Mouse (Mus musculus) heart, postnatal 0 days (tissue): Measurements from ENCODE around the gene Lamtor3. TPM values are rescaled to one million over a fixed set of nuclear protein-coding genes. Genes with fewer than 3 reads are reported as not detected.

Experiments
- ATAC-seq: fragments of 200-750 bp; cut with Nextera tagmentation; 2 replicates; pipeline ENCODE4 v1.8.0; 2017; ENCODE audit warnings: low read depth, moderate number of reproducible peaks, moderate library complexity; ENCODE audit not compliant: insufficient read depth
- DNase-seq: peaks from one replicate; pipeline ENCODE4 v3.0.0-alpha.2; 2016; ENCODE audit warnings: low spot score
- H3K27ac ChIP-seq: fragments of 300-500 bp; sonication (generic); 2 replicates; pipeline ENCODE4 v1.5.1; 2014; ENCODE audit warnings: low read depth, mild to moderate bottlenecking
- H3K27me3 ChIP-seq: fragments of 300-500 bp; sonication (generic); 2 replicates; pipeline ENCODE4 v1.6.1; 2014; ENCODE audit warnings: low read length, mixed read lengths; ENCODE audit not compliant: control insufficient read depth, insufficient read depth
- H3K36me3 ChIP-seq: fragments of 300-500 bp; sonication (generic); replicated peaks from 2 replicates; pipeline ENCODE4 v1.6.1; 2014; ENCODE audit warnings: low read length, mixed read lengths; ENCODE audit not compliant: control insufficient read depth, insufficient read depth
- H3K4me1 ChIP-seq: fragments of 300-500 bp; sonication (generic); 2 replicates; pipeline ENCODE4 v1.6.1; 2014; ENCODE audit warnings: antibody characterized with exemption; ENCODE audit not compliant: control insufficient read depth, insufficient read depth
- H3K4me2 ChIP-seq: fragments of 300-500 bp; sonication (generic); 2 replicates; pipeline ENCODE4 v1.6.1; 2014; ENCODE audit warnings: low read depth, mild to moderate bottlenecking, low read length, moderate library complexity
- H3K4me3 ChIP-seq: fragments of 300-500 bp; sonication (generic); 2 replicates; pipeline ENCODE4 v1.5.1; 2014; ENCODE audit warnings: low read depth, low read length
- H3K9ac ChIP-seq: fragments of 300-500 bp; sonication (generic); replicated peaks from 2 replicates; pipeline ENCODE4 v1.6.1; 2014; ENCODE audit warnings: low read depth, low read length, mixed read lengths
- H3K9me3 ChIP-seq: fragments of 300-500 bp; sonication (generic); replicated peaks from 2 replicates; pipeline ENCODE4 v1.6.1; 2016; ENCODE audit warnings: low read length; ENCODE audit not compliant: control insufficient read depth
- CTCF ChIP-seq: IDR thresholded peaks from 2 replicates; pipeline ENCODE4 v1.5.1; 2016; ENCODE audit warnings: antibody characterized with exemption, control low read depth, low read depth
- EP300 ChIP-seq: IDR thresholded peaks from 2 replicates; pipeline ENCODE4 v1.6.1; 2016; ENCODE audit warnings: antibody characterized with exemption, low read depth
- WGBS: fragments of 180-500 bp; shearing (Covaris S2); extraction: QIAGEN DNeasy Blood & Tissue Kit; methylation state at CpG from one replicate; pipeline ENCODE4 v1.1.7; 2014; 5-methylcytosine and 5-hydroxymethylcytosine counted together
- polyA plus RNA-seq: library from polyadenylated mRNA; unstranded; fragments of >200 nt; fragmentation: Nextera tagmentation; extraction: Ambion mirVana; gene quantifications from 2 replicates; pipeline ENCODE4 v1.2.1, GENCODE M21; 2015
- total RNA-seq: library from RNA; depleted of rRNA; stranded (reverse); fragments of >200 nt; gene quantifications from 2 replicates; pipeline ENCODE4 v1.2.3, GENCODE M21; 2014; ENCODE audit warnings: low replicate concordance

Lamtor3 gene
- total and polyA plus RNA-seq, 2 experiments from 2014 or later: 125 to 137 TPM

- no peak for DNase-seq
- no peaks in the 10 kb centered on the region for H3K9me3 ChIP-seq
- no peaks in the 10 kb centered on the region for H3K27me3 ChIP-seq
- H3K4me3 ChIP-seq: no peak overlapping the region
- TF ChIP-seq EP300 (no peak), CTCF (no peak)
- ATAC-seq: no peak
- H3K27ac ChIP-seq: no peak overlapping the region; the same call in 1 of the 2 replicates
- no peak overlapping the region for H3K4me2 ChIP-seq
- peaks cover 52% of the 10 kb centered on the region for H3K36me3 ChIP-seq
- H3K4me1 ChIP-seq: no peaks in the 10 kb centered on the region
- 63% methylated on average over 3 of the region's 3 CpGs for WGBS
- no peak overlapping the region for H3K9ac ChIP-seq
Observed at GRCm38 (mm10) chr3:137933986-137934385, 15.7 kb downstream of the Lamtor3 start.

GRCm38 (mm10) chr3:137935570-137936525 lies 17.5 kb downstream of the Lamtor3 start:
- TF ChIP-seq EP300 (no peak), CTCF (no peak)
- H3K4me3 ChIP-seq: no peak overlapping the region
- no peaks in the 10 kb centered on the region for H3K9me3 ChIP-seq
- no peak overlapping the region for H3K9ac ChIP-seq
- no peaks in the 10 kb centered on the region for H3K27me3 ChIP-seq
- no peak for ATAC-seq
- DNase-seq: no peak
- WGBS: 67% methylated on average over 5 of the region's 5 CpGs
- H3K4me2 ChIP-seq: no peak overlapping the region
- peaks cover 39% of the 10 kb centered on the region for H3K36me3 ChIP-seq
- H3K4me1 ChIP-seq: peaks cover 7% of the 10 kb centered on the region; the same call in 1 of the 2 replicates
- no peak overlapping the region for H3K27ac ChIP-seq

- Histone ChIP-seq H3K4me1 (peaks cover 13% of the 10 kb centered on the region; the same call in 1 of the 2 replicates), H3K27me3 (no peaks in the 10 kb centered on the region), H3K4me3 (no peak overlapping the region), H3K36me3 (peaks cover 33% of the 10 kb centered on the region), H3K9me3 (no peaks in the 10 kb centered on the region), H3K9ac (no peak overlapping the region), H3K27ac (no peak overlapping the region), H3K4me2 (no peak overlapping the region)
- WGBS: 57% methylated on average over 6 of the region's 6 CpGs
- no peak for DNase-seq
- ATAC-seq: no peak
- TF ChIP-seq EP300 (no peak), CTCF (no peak)
Observed at GRCm38 (mm10) chr3:137936541-137936940, 18.2 kb downstream of the Lamtor3 start.

GRCm38 (mm10) chr3:137938608-137939007 lies 20.3 kb downstream of the Lamtor3 start:
- DNase-seq (peak; percentile 84), ATAC-seq (peak; percentile 54)
- peaks cover 16% of the 10 kb centered on the region; the same call in 1 of the 2 replicates for H3K4me1 ChIP-seq
- H3K4me2 ChIP-seq: peak overlapping the region; percentile 37
- H3K36me3 ChIP-seq: peaks cover 15% of the 10 kb centered on the region; the same call in 1 of the 2 replicates
- no peaks in the 10 kb centered on the region for H3K27me3 ChIP-seq
- TF ChIP-seq EP300: no peak
- peak; percentile 52 for TF ChIP-seq CTCF
- 35% methylated on average over 6 of the region's 6 CpGs for WGBS
- no peak overlapping the region for H3K9ac ChIP-seq
- no peak overlapping the region for H3K27ac ChIP-seq
- peak overlapping the region; percentile 10; the same call in 1 of the 2 replicates for H3K4me3 ChIP-seq
- H3K9me3 ChIP-seq: no peaks in the 10 kb centered on the region

GRCm38 (mm10) chr3:137940757-137941156 lies 22.5 kb downstream of the Lamtor3 start:
- no peak overlapping the region for H3K9ac ChIP-seq
- peaks cover 16% of the 10 kb centered on the region; the same call in 1 of the 2 replicates for H3K4me1 ChIP-seq
- ATAC-seq (peak; percentile 94), DNase-seq (peak; percentile 95)
- H3K36me3 ChIP-seq: peaks cover 5% of the 10 kb centered on the region; the same call in 1 of the 2 replicates
- H3K27ac ChIP-seq: peak overlapping the region; percentile 90
- no peaks in the 10 kb centered on the region for H3K9me3 ChIP-seq
- no peaks in the 10 kb centered on the region for H3K27me3 ChIP-seq
- H3K4me2 ChIP-seq: peak overlapping the region; percentile 33
- H3K4me3 ChIP-seq: no peak overlapping the region
- TF ChIP-seq CTCF (no peak), EP300 (peak; percentile 80; the same call in 1 of the 2 replicates)
- 12% methylated on average over 4 of the region's 4 CpGs for WGBS
